Mouse (Mus musculus) lung, postnatal 25 days (tissue): Measurements from ENCODE around the gene Nkiras2.
A peak's percentile ranks its signal among the peaks of the same experiment; 100 is the strongest.
"Not testable (repeated sequence)": the region's sequence is repeated elsewhere in the genome, so short reads cannot be mapped to it uniquely, and the experiment has no call there.

ENCODE experiments used
- DNase-seq: peaks from one replicate; pipeline ENCODE4 v3.0.0; 2022; ENCODE audit warnings: low spot score

The Nkiras2 gene

GRCm38 (mm10) chr11:100601372-100601771, 17.7 kb upstream of the Nkiras2 start:
- no peak for DNase-seq

GRCm38 (mm10) chr11:100603155-100603554, 15.9 kb upstream of the Nkiras2 start:
- no peak for DNase-seq

GRCm38 (mm10) chr11:100603813-100604212, 15.2 kb upstream of the Nkiras2 start:
- DNase-seq = no peak

GRCm38 (mm10) chr11:100604321-100605005, 14.6 kb upstream of the Nkiras2 start:
- no peak for DNase-seq

GRCm38 (mm10) chr11:100605451-100605850, 13.6 kb upstream of the Nkiras2 start:
- DNase-seq = no peak

GRCm38 (mm10) chr11:100607121-100607520, 11.9 kb upstream of the Nkiras2 start:
- DNase-seq = no peak

GRCm38 (mm10) chr11:100608796-100609195, 10.2 kb upstream of the Nkiras2 start:
- peak; percentile 27 for DNase-seq

GRCm38 (mm10) chr11:100609355-100609996, 9.6 kb upstream of the Nkiras2 start:
- DNase-seq = no peak

- DNase-seq = peak; percentile 19
Measured at GRCm38 (mm10) chr11:100609997-100610680, 8.9 kb upstream of the Nkiras2 start.

GRCm38 (mm10) chr11:100611627-100612026, 7.4 kb upstream of the Nkiras2 start:
- no peak for DNase-seq

GRCm38 (mm10) chr11:100613241-100613640, 5.8 kb upstream of the Nkiras2 start:
- DNase-seq = peak; percentile 27

GRCm38 (mm10) chr11:100616332-100616731, 2.7 kb upstream of the Nkiras2 start:
- no peak for DNase-seq

- not testable (repeated sequence) for DNase-seq
Measured at GRCm38 (mm10) chr11:100616836-100617235, 2.2 kb upstream of the Nkiras2 start.

- no peak for DNase-seq
Measured at GRCm38 (mm10) chr11:100617480-100617879, 1.6 kb upstream of the Nkiras2 start.

GRCm38 (mm10) chr11:100619485-100619975, 486 bp downstream of the Nkiras2 start:
- peak; percentile 94 for DNase-seq

- DNase-seq = no peak
Measured at GRCm38 (mm10) chr11:100619982-100620381, 938 bp downstream of the Nkiras2 start, which contains the start of gene Dnajc7. TSS of gene Dnajc7 (minus strand) at chr11:100620168.

GRCm38 (mm10) chr11:100622714-100623113, 3.7 kb downstream of the Nkiras2 start:
- peak; percentile 95 for DNase-seq

- DNase-seq = peak; percentile 60
Measured at GRCm38 (mm10) chr11:100623867-100624266, 4.8 kb downstream of the Nkiras2 start.

- DNase-seq = no peak
Measured at GRCm38 (mm10) chr11:100625754-100626700, 7.0 kb downstream of the Nkiras2 start.

- DNase-seq = peak; percentile 82
Measured at GRCm38 (mm10) chr11:100626701-100627195, 7.7 kb downstream of the Nkiras2 start.

- no peak for DNase-seq
Measured at GRCm38 (mm10) chr11:100628056-100628455, 9.0 kb downstream of the Nkiras2 start.
